Mouse (Mus musculus) brown adipose tissue, adult 24 weeks (tissue): ENCODE measurements around the gene Slc44a3. TPM values are rescaled to one million over a fixed set of nuclear protein-coding genes. Genes with fewer than 3 reads are reported as not detected.

Experiments
- H3K27ac ChIP-seq: fragments of 200-500 bp; replicated peaks from 2 replicates; pipeline ENCODE4 v1.5.1; 2012; ENCODE audit warnings: low read depth, mild to moderate bottlenecking, low read length
- H3K4me1 ChIP-seq: fragments of 200-500 bp; 2 replicates; pipeline ENCODE4 v1.6.1; 2012; ENCODE audit warnings: low read length, mixed read lengths; ENCODE audit not compliant: control insufficient read depth, insufficient read depth, insufficient read length
- H3K4me3 ChIP-seq: fragments of 200-500 bp; 2 replicates; pipeline ENCODE4 v1.5.1; 2012; ENCODE audit warnings: low read depth, mild to moderate bottlenecking, low read length, moderate library complexity; ENCODE audit not compliant: insufficient read depth
- polyA plus RNA-seq: library from polyadenylated mRNA; stranded (reverse); fragments of >200 nt; gene quantifications from 2 replicates; pipeline ENCODE4 v1.2.4, GENCODE M21; 2012; ENCODE audit not compliant: missing spikeins, insufficient read depth, insufficient read length

The Slc44a3 gene
- polyA plus RNA-seq, 1 experiment: 28.5 TPM

- no peak overlapping the region for H3K4me3 ChIP-seq
- H3K4me1 ChIP-seq: peaks cover 3% of the 10 kb centered on the region; the same call in 1 of the 2 replicates
- no peak overlapping the region for H3K27ac ChIP-seq
Observed at GRCm38 (mm10) chr3:121536803-121537202, 4.6 kb upstream of the Slc44a3 start.

GRCm38 (mm10) chr3:121535813-121536504 lies 3.8 kb upstream of the Slc44a3 start:
- Histone ChIP-seq H3K4me1 (peaks cover 3% of the 10 kb centered on the region; the same call in 1 of the 2 replicates), H3K27ac (no peak overlapping the region), H3K4me3 (no peak overlapping the region)

- peaks cover 3% of the 10 kb centered on the region; the same call in 1 of the 2 replicates for H3K4me1 ChIP-seq
- peak overlapping the region; percentile 65 for H3K4me3 ChIP-seq
- peak overlapping the region; percentile 66 for H3K27ac ChIP-seq
Observed at GRCm38 (mm10) chr3:121531370-121532148, 645 bp downstream of the Slc44a3 start.

- peak overlapping the region; percentile 69 for H3K27ac ChIP-seq
- H3K4me3 ChIP-seq: no peak overlapping the region
- peaks cover 3% of the 10 kb centered on the region; the same call in 1 of the 2 replicates for H3K4me1 ChIP-seq
Observed at GRCm38 (mm10) chr3:121530546-121531258, 1.5 kb downstream of the Slc44a3 start.

GRCm38 (mm10) chr3:121526096-121527093 lies 5.8 kb downstream of the Slc44a3 start:
- H3K27ac ChIP-seq: no peak overlapping the region
- H3K4me3 ChIP-seq: no peak overlapping the region
- peaks cover 3% of the 10 kb centered on the region; the same call in 1 of the 2 replicates for H3K4me1 ChIP-seq

- Histone ChIP-seq H3K4me3 (no peak overlapping the region), H3K4me1 (no peaks in the 10 kb centered on the region), H3K27ac (no peak overlapping the region)
Observed at GRCm38 (mm10) chr3:121521633-121522125, 10.5 kb downstream of the Slc44a3 start.

- H3K27ac ChIP-seq: no peak overlapping the region
- H3K4me1 ChIP-seq: no peaks in the 10 kb centered on the region
- no peak overlapping the region for H3K4me3 ChIP-seq
Observed at GRCm38 (mm10) chr3:121521123-121521522, 11.1 kb downstream of the Slc44a3 start.

- Histone ChIP-seq H3K27ac (no peak overlapping the region), H3K4me1 (no peaks in the 10 kb centered on the region), H3K4me3 (no peak overlapping the region)
Observed at GRCm38 (mm10) chr3:121517030-121517429, 15.2 kb downstream of the Slc44a3 start.

- Histone ChIP-seq H3K27ac (no peak overlapping the region), H3K4me1 (no peaks in the 10 kb centered on the region; the same call in 1 of the 2 replicates), H3K4me3 (no peak overlapping the region)
Observed at GRCm38 (mm10) chr3:121509141-121509540, 23.1 kb downstream of the Slc44a3 start.

- H3K4me3 ChIP-seq: no peak overlapping the region
- H3K27ac ChIP-seq: no peak overlapping the region
- no peaks in the 10 kb centered on the region; the same call in 1 of the 2 replicates for H3K4me1 ChIP-seq
Observed at GRCm38 (mm10) chr3:121507678-121508077, 24.5 kb downstream of the Slc44a3 start.

- Histone ChIP-seq H3K27ac (no peak overlapping the region), H3K4me3 (no peak overlapping the region), H3K4me1 (no peaks in the 10 kb centered on the region; the same call in 1 of the 2 replicates)
Observed at GRCm38 (mm10) chr3:121506756-121507155, 25.4 kb downstream of the Slc44a3 start.

- Histone ChIP-seq H3K4me1 (no peaks in the 10 kb centered on the region; the same call in 1 of the 2 replicates), H3K27ac (no peak overlapping the region), H3K4me3 (no peak overlapping the region)
Observed at GRCm38 (mm10) chr3:121506175-121506574, 26.0 kb downstream of the Slc44a3 start.

GRCm38 (mm10) chr3:121504927-121505487 lies 27.2 kb downstream of the Slc44a3 start:
- Histone ChIP-seq H3K4me3 (no peak overlapping the region), H3K27ac (no peak overlapping the region)

GRCm38 (mm10) chr3:121500734-121501133 lies 31.5 kb downstream of the Slc44a3 start:
- Histone ChIP-seq H3K4me1 (no peaks in the 10 kb centered on the region), H3K4me3 (no peak overlapping the region), H3K27ac (no peak overlapping the region)

More at GRCm38 (mm10) chr3:121504927-121505487, 27.2 kb downstream of the Slc44a3 start:
- H3K4me1 ChIP-seq: no peaks in the 10 kb centered on the region; the same call in 1 of the 2 replicates
